Mouse (Mus musculus) stomach, postnatal 0 days (tissue): Measurements from ENCODE around the gene Aco1.

Experiments
- CTCF ChIP-seq: IDR thresholded peaks from 2 replicates; pipeline ENCODE4 v1.5.1; 2016; ENCODE audit warnings: antibody characterized with exemption, low read depth, mild to moderate bottlenecking, moderate library complexity
- EP300 ChIP-seq: optimal IDR thresholded peaks from 2 replicates; pipeline ENCODE3; 2016; ENCODE audit warnings: antibody characterized with exemption

DNA sequence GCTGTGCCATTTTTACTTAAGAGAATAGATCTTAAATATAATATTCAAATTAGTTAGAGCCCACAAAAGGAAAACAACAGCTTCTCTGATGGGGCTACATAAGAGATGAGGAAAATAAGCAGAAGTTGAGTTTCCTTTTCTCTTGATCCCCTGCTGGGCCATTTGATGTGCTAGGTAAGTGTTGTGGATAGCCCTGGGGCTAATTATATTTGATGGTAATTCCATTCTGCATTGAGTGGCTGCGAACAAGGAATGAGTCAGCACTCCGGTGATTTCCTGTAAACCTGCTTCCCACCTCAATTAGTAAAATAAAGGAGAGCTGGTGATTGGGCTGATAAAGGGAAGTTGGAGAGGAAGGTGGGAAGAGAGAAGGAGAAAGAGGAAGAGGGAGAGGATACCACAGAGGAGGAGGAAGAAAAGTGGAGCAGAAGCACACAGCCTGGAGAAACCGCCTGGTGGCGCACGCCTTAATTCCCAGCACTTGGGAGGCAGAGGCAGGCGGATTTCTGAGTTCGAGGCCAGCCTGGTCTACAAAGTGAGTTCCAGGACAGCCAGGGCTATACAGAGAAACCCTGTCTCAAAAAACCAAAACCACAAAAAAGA, 90.3 kb downstream of the Aco1 start:
- TF ChIP-seq CTCF (no peak), EP300 (no peak)
